Mouse (Mus musculus): ENCODE results near the gene Rhof.

DNA sequence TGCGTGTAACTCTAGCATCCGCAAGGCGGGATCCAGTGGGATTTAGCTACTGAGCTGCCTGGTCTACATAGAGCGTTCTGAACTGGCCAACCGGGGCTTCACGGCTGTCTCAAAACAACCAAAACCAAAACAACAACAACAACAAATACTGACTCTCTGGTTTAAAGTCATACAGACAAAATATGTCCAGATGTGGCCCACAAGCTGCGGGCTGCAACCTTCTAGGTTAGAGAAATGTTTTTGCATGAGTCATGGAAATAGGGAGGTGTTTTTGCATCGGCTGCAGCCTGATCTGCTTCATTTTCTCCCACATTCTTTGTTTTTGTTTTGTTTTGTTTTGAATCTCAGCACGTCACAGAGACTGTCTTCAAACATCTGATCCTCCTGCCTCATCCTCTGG is 37.9 kb upstream of the Rhof start:
- TF ChIP-seq CTCF (IDR thresholded peaks at IDR 0.05; ENCODE audit: extremely low read depth, insufficient read depth, insufficient read length, insufficient replicate concordance) (no peak), POLR2A (IDR thresholded peaks at IDR 0.05; ENCODE audit: low read depth, low read length) (no peak)

Measured in spleen, adult 2 months (tissue).